Mouse (Mus musculus) spleen, adult 2 months (tissue): ENCODE data around the gene Adgra3.

ENCODE experiments used
- CTCF ChIP-seq: fragments of 200-500 bp; IDR thresholded peaks from 2 replicates; pipeline ENCODE4 v1.5.1; 2011; ENCODE audit warnings: mild to moderate bottlenecking, inconsistent platforms; ENCODE audit not compliant: insufficient read depth, insufficient read length, insufficient replicate concordance; ENCODE audit errors: extremely low read depth
- POLR2A ChIP-seq: fragments of 200-500 bp; IDR thresholded peaks from 2 replicates; pipeline ENCODE4 v1.6.1; 2011; ENCODE audit warnings: low read depth, low read length, inconsistent platforms

GRCm38 (mm10) chr5:50058421-50059286, at the start of gene Adgra3:
- TF ChIP-seq CTCF: no peak
- TF ChIP-seq POLR2A: no peak
